Mouse (Mus musculus) c-Kit-positive CD71-positive TER-119-positive erythroid progenitor cells, embryonic 14.5 days (primary cell): Measurements from ENCODE around the gene Wdr24.

Experiments used
- DNase-seq: peaks from one replicate; pipeline ENCODE4 v3.0.0-alpha.2; 2013; ENCODE audit warnings: low spot score

Wdr24 gene

GRCm38 (mm10) chr17:25831451-25832281 lies 8.2 kb downstream of the Wdr24 start:
- no peak for DNase-seq

GRCm38 (mm10) chr17:25832436-25833290 lies 9.2 kb downstream of the Wdr24 start:
- DNase-seq: peak; percentile 98

- DNase-seq: peak; percentile 61
Measured at GRCm38 (mm10) chr17:25833291-25833663, 9.8 kb downstream of the Wdr24 start, which contains the start of gene Stub1. Gene Stub1 (minus strand): TSS chr17:25833404.

- no peak for DNase-seq
Measured at GRCm38 (mm10) chr17:25833961-25834594, 10.7 kb downstream of the Wdr24 start.

GRCm38 (mm10) chr17:25834595-25835222 lies 11.3 kb downstream of the Wdr24 start:
- no peak for DNase-seq

GRCm38 (mm10) chr17:25835301-25835700 lies 11.9 kb downstream of the Wdr24 start:
- DNase-seq: no peak

- no peak for DNase-seq
Measured at GRCm38 (mm10) chr17:25835816-25836215, 12.4 kb downstream of the Wdr24 start.

GRCm38 (mm10) chr17:25836397-25837075 lies 13.1 kb downstream of the Wdr24 start:
- DNase-seq: no peak

GRCm38 (mm10) chr17:25837076-25837410 lies 13.6 kb downstream of the Wdr24 start, which contains the start of gene Rhbdl1:
Gene Rhbdl1 (minus strand): TSS chr17:25837295.
- DNase-seq: no peak

GRCm38 (mm10) chr17:25837533-25837932 lies 14.1 kb downstream of the Wdr24 start:
- DNase-seq: no peak

GRCm38 (mm10) chr17:25838904-25839303 lies 15.5 kb downstream of the Wdr24 start:
- no peak for DNase-seq

GRCm38 (mm10) chr17:25839455-25840235 lies 16.2 kb downstream of the Wdr24 start:
- DNase-seq: no peak

- DNase-seq: no peak
Measured at GRCm38 (mm10) chr17:25840519-25840918, 17.1 kb downstream of the Wdr24 start.

GRCm38 (mm10) chr17:25841117-25841880 lies 17.9 kb downstream of the Wdr24 start, which contains the start of gene Gm20683:
Gene Gm20683 (minus strand): TSS chr17:25841763.
- DNase-seq: no peak

- DNase-seq: no peak
Measured at GRCm38 (mm10) chr17:25842509-25842908, 19.1 kb downstream of the Wdr24 start.

- DNase-seq: no peak
Measured at GRCm38 (mm10) chr17:25843122-25843521, 19.7 kb downstream of the Wdr24 start.

GRCm38 (mm10) chr17:25843636-25844395 lies 20.4 kb downstream of the Wdr24 start:
- DNase-seq: no peak

- DNase-seq: peak; percentile 90
Measured at GRCm38 (mm10) chr17:25844396-25844901, 21.0 kb downstream of the Wdr24 start, which contains the start of gene Rhot2. Gene Rhot2 (minus strand): TSS chr17:25844851.

- no peak for DNase-seq
Measured at GRCm38 (mm10) chr17:25860229-25860628, 36.8 kb downstream of the Wdr24 start.
